Mouse (Mus musculus) heart, postnatal 0 days (tissue): Measurements from ENCODE around the gene Krt87. TPM values are rescaled to one million over a fixed set of nuclear protein-coding genes. Genes with fewer than 3 reads are reported as not detected.
A peak's percentile ranks its signal among the peaks of the same experiment; 100 is the strongest.

Experiments used
- ATAC-seq: fragments of 200-750 bp; cut with Nextera tagmentation; 2 replicates; pipeline ENCODE4 v1.8.0; 2017; ENCODE audit warnings: low read depth, moderate number of reproducible peaks, moderate library complexity; ENCODE audit not compliant: insufficient read depth
- DNase-seq: peaks from one replicate; pipeline ENCODE4 v3.0.0-alpha.2; 2016; ENCODE audit warnings: low spot score
- H3K27ac ChIP-seq: fragments of 300-500 bp; sonication (generic); 2 replicates; pipeline ENCODE4 v1.5.1; 2014; ENCODE audit warnings: low read depth, mild to moderate bottlenecking
- H3K27me3 ChIP-seq: fragments of 300-500 bp; sonication (generic); 2 replicates; pipeline ENCODE4 v1.6.1; 2014; ENCODE audit warnings: low read length, mixed read lengths; ENCODE audit not compliant: control insufficient read depth, insufficient read depth
- H3K36me3 ChIP-seq: fragments of 300-500 bp; sonication (generic); replicated peaks from 2 replicates; pipeline ENCODE4 v1.6.1; 2014; ENCODE audit warnings: low read length, mixed read lengths; ENCODE audit not compliant: control insufficient read depth, insufficient read depth
- H3K4me1 ChIP-seq: fragments of 300-500 bp; sonication (generic); 2 replicates; pipeline ENCODE4 v1.6.1; 2014; ENCODE audit warnings: antibody characterized with exemption; ENCODE audit not compliant: control insufficient read depth, insufficient read depth
- H3K4me2 ChIP-seq: fragments of 300-500 bp; sonication (generic); 2 replicates; pipeline ENCODE4 v1.6.1; 2014; ENCODE audit warnings: low read depth, mild to moderate bottlenecking, low read length, moderate library complexity
- H3K4me3 ChIP-seq: fragments of 300-500 bp; sonication (generic); 2 replicates; pipeline ENCODE4 v1.5.1; 2014; ENCODE audit warnings: low read depth, low read length
- H3K9ac ChIP-seq: fragments of 300-500 bp; sonication (generic); replicated peaks from 2 replicates; pipeline ENCODE4 v1.6.1; 2014; ENCODE audit warnings: low read depth, low read length, mixed read lengths
- H3K9me3 ChIP-seq: fragments of 300-500 bp; sonication (generic); replicated peaks from 2 replicates; pipeline ENCODE4 v1.6.1; 2016; ENCODE audit warnings: low read length; ENCODE audit not compliant: control insufficient read depth
- CTCF ChIP-seq: IDR thresholded peaks from 2 replicates; pipeline ENCODE4 v1.5.1; 2016; ENCODE audit warnings: antibody characterized with exemption, control low read depth, low read depth
- EP300 ChIP-seq: IDR thresholded peaks from 2 replicates; pipeline ENCODE4 v1.6.1; 2016; ENCODE audit warnings: antibody characterized with exemption, low read depth
- WGBS: fragments of 180-500 bp; shearing (Covaris S2); extraction: QIAGEN DNeasy Blood & Tissue Kit; methylation state at CpG from one replicate; pipeline ENCODE4 v1.1.7; 2014; 5-methylcytosine and 5-hydroxymethylcytosine counted together
- polyA plus RNA-seq: library from polyadenylated mRNA; unstranded; fragments of >200 nt; fragmentation: Nextera tagmentation; extraction: Ambion mirVana; gene quantifications from 2 replicates; pipeline ENCODE4 v1.2.1, GENCODE M21; 2015
- total RNA-seq: library from RNA; depleted of rRNA; stranded (reverse); fragments of >200 nt; gene quantifications from 2 replicates; pipeline ENCODE4 v1.2.3, GENCODE M21; 2014; ENCODE audit warnings: low replicate concordance

The Krt87 gene
- total and polyA plus RNA-seq, 2 experiments from 2014 or later, result not detected

DNA sequence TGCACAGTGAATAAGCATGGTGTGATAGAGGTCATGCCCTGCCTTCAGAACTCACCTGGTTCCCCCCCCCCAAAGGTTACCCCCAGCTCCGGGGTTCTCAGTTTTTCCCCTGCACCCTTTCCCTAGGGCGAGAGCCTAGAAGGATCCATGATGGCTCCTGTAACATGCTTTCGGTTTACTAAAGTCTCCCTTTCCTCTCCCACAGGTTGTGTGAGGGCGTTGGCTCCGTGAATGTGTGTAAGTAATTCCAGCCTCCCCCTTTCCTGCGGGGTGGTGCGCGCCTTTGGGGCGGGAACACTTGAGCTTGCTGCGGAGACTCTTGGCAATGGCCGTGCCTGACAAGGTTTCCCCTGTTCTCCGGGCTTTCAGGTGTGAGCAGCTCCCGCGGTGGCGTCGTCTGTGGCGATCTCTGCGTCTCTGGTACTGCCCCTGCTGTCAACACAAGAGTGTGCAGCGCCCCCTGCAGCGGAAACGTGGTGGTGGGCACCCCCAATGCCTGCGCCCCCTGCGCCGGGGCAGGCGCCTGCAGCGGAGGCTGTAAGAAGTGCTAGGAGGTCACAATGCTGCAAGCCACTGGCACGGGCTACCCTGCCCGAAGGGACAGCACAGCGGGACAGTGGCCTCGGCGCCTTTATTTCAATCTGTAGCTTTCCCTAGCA, 40.5 kb upstream of the Krt87 start:
- WGBS, result 8% methylated on average over 31 of the region's 31 CpGs
- DNase-seq, result no peak
- Histone ChIP-seq H3K4me3 (peak overlapping the region; percentile 25), H3K4me2 (peak overlapping the region; percentile 50), H3K36me3 (no peaks in the 10 kb centered on the region), H3K9ac (no peak overlapping the region), H3K27me3 (peaks cover 11% of the 10 kb centered on the region), H3K27ac (no peak overlapping the region), H3K4me1 (no peaks in the 10 kb centered on the region), H3K9me3 (no peaks in the 10 kb centered on the region)
- no peak for ATAC-seq
- TF ChIP-seq CTCF (peak; percentile 25), EP300 (no peak)

DNA sequence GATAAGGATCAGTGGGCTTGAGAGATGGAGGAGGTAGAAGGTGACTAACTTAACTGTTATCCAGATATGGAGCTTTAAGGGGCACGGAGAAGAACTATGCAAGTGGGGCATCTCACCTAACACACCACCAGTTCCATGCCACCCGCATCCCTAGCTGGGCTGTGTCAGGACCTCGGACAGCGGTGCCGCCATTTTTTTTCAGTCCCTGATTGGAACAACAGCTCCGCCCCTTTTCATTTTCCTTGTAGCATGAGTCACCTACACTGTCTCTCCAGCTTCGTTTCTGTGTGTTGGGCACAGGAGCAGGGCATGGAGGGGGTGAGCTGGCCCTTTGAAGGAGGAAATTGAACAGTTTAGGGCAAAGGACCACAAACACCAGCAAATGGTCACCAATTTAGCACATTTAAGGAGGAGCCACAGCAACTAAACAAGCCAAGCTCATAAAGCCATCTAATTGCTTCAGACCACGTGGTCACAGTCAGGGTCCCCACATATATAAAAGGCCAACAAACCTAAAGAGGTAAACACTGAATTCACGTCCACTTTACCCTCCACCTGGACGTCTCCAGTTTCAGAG, 34.4 kb upstream of the Krt87 start, which contains the start of gene Krt86:
Gene Krt86, plus strand, starts transcription at position 527 of the 577 bp plus-strand sequence.
- no peaks in the 10 kb centered on the region for H3K9me3 ChIP-seq
- DNase-seq (peak; percentile 66), ATAC-seq (no peak)
- no peaks in the 10 kb centered on the region for H3K4me1 ChIP-seq
- no peak within 1 kb of the TSS for H3K4me2 ChIP-seq
- no peaks in the 10 kb centered on the region for H3K36me3 ChIP-seq
- no peaks in the 10 kb centered on the region for H3K27me3 ChIP-seq
- no peak within 1 kb of the TSS for H3K9ac ChIP-seq
- no peak for TF ChIP-seq CTCF
- no peak for TF ChIP-seq EP300
- no peak within 1 kb of the TSS for H3K27ac ChIP-seq
- WGBS, result 16% methylated on average over 10 of the region's 10 CpGs
- H3K4me3 ChIP-seq, result no peak within 1 kb of the TSS

DNA sequence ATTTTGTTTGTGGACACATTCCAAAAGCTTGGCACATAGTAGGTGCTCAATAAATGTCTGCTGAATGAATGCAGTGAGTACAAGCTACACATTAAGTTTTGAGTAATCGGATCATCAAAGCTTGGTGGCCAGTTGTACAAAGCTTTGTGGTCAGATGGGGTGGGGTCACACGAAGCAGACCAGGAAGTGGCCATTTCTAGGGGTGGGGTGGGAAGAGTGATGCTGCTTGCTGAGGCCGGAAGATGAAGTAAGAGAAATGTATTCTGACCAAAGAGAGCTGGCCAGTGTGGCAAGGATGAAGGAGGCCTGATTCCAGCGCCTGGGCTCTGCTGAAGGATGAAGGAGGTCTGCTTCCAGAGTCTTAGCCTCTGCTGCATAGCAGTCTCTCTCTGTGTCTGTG, 30.5 kb upstream of the Krt87 start:
- no peaks in the 10 kb centered on the region for H3K9me3 ChIP-seq
- no peaks in the 10 kb centered on the region for H3K4me1 ChIP-seq
- no peaks in the 10 kb centered on the region for H3K36me3 ChIP-seq
- DNase-seq, result no peak
- H3K9ac ChIP-seq, result no peak overlapping the region
- TF ChIP-seq EP300, result no peak
- no peak for TF ChIP-seq CTCF
- H3K4me2 ChIP-seq, result no peak overlapping the region
- H3K4me3 ChIP-seq, result no peak overlapping the region
- H3K27ac ChIP-seq, result no peak overlapping the region
- no peaks in the 10 kb centered on the region for H3K27me3 ChIP-seq
- 66% methylated on average over 4 of the region's 4 CpGs for WGBS
- no peak for ATAC-seq

DNA sequence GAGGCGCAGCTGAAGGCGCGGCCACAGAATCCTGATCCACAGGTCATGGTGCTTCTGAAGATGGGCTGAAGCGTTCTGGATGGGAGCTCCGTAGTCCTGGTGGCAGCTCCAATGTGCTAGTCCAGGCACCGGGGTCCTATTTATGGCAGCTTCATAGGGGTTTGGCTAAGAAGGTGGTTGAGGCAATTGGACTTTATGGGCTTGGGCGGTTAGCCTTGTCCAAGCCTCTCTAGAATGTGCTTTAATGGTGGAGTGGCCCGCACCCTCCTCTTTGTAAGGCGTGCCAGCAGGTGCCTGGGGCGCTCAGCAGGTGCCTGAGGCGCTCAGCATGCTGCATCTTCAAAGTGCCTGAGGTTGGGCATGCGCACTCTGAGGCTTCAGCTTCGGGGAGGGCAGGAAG, 25.0 kb upstream of the Krt87 start, which contains the start of gene Krt81:
Gene Krt81, minus strand, starts transcription at position 101 of the 400 bp plus-strand sequence.
- no peak within 1 kb of the TSS for H3K27ac ChIP-seq
- 71% methylated on average over 13 of the region's 13 CpGs for WGBS
- no peaks in the 10 kb centered on the region for H3K4me1 ChIP-seq
- H3K9me3 ChIP-seq, result no peaks in the 10 kb centered on the region
- ATAC-seq (no peak), DNase-seq (no peak)
- H3K4me2 ChIP-seq, result no peak within 1 kb of the TSS
- H3K27me3 ChIP-seq, result no peaks in the 10 kb centered on the region
- no peaks in the 10 kb centered on the region for H3K36me3 ChIP-seq
- no peak within 1 kb of the TSS for H3K4me3 ChIP-seq
- no peak within 1 kb of the TSS for H3K9ac ChIP-seq
- TF ChIP-seq CTCF (no peak), EP300 (no peak)

DNA sequence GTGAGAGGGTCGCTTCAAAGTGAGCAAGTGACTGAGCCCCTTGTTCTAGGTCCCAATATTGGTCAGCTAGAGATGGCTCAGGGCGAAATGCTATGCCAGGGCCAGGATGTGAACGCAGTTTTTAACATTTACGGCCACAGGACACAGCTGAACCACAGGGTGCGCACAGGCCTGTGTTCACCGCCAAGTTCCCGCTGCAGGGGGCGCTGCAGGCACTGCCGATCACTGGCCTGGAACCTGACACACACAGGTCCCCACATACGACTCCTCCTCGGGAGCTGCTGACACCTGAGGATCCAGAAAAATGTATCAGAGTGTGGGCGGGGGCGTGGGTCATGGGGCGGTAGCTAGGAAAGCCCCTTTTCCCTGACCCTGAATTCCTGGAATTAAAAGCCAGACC, 20.7 kb upstream of the Krt87 start:
- no peak for DNase-seq
- Histone ChIP-seq H3K9me3 (peaks cover 5% of the 10 kb centered on the region; the same call in 1 of the 2 replicates), H3K27ac (no peak overlapping the region), H3K27me3 (no peaks in the 10 kb centered on the region), H3K36me3 (no peaks in the 10 kb centered on the region), H3K4me2 (no peak overlapping the region), H3K4me1 (no peaks in the 10 kb centered on the region), H3K9ac (no peak overlapping the region), H3K4me3 (no peak overlapping the region)
- no peak for ATAC-seq
- TF ChIP-seq EP300 (no peak), CTCF (no peak)
- 78% methylated on average over 14 of the region's 14 CpGs for WGBS
